Mouse (Mus musculus) thymus, adult 2 months (tissue): ENCODE measurements around the gene Tdp1. TPM values are rescaled to one million over a fixed set of nuclear protein-coding genes. Genes with fewer than 3 reads are reported as not detected.
"Not testable (repeated sequence)": the region's sequence is repeated elsewhere in the genome, so short reads cannot be mapped to it uniquely, and the experiment has no call there.

Experiments used
- DNase-seq: peaks from one replicate; pipeline ENCODE4 v3.0.0; 2021
- H3K27ac ChIP-seq: fragments of 200-500 bp; 2 replicates; pipeline ENCODE4 v1.5.1; 2012; ENCODE audit warnings: low read length, control low read depth; ENCODE audit not compliant: control insufficient read depth, insufficient read depth
- H3K27me3 ChIP-seq: fragments of 200-500 bp; 2 replicates; pipeline ENCODE4 v1.6.1; 2012; ENCODE audit warnings: mild to moderate bottlenecking, low read length, moderate library complexity, mixed read lengths; ENCODE audit not compliant: control insufficient read depth, insufficient read depth
- H3K36me3 ChIP-seq: fragments of 200-500 bp; 2 replicates; pipeline ENCODE4 v1.6.1; 2012; ENCODE audit warnings: mild to moderate bottlenecking, low read length, moderate library complexity; ENCODE audit not compliant: control insufficient read depth, insufficient read depth
- H3K4me1 ChIP-seq: fragments of 200-500 bp; replicated peaks from 2 replicates; pipeline ENCODE4 v1.6.1; 2012; ENCODE audit warnings: low read length; ENCODE audit not compliant: control insufficient read depth, insufficient read depth
- H3K4me3 ChIP-seq: fragments of 200-500 bp; 2 replicates; pipeline ENCODE4 v1.5.1; 2012; ENCODE audit warnings: mild to moderate bottlenecking, low read length, control low read depth, moderate library complexity; ENCODE audit not compliant: control insufficient read depth, insufficient read depth
- CTCF ChIP-seq: fragments of 200-500 bp; IDR thresholded peaks from 2 replicates; pipeline ENCODE4 v1.5.1; 2012; ENCODE audit warnings: mild to moderate bottlenecking, control low read depth, low read length, moderate library complexity, borderline replicate concordance; ENCODE audit not compliant: control insufficient read depth, poor library complexity, insufficient read depth; ENCODE audit errors: extremely low read depth
- POLR2A ChIP-seq: fragments of 200-500 bp; IDR thresholded peaks from 2 replicates; pipeline ENCODE4 v1.6.1; 2012; ENCODE audit warnings: mild to moderate bottlenecking, low read length, control low read depth, moderate library complexity; ENCODE audit not compliant: control insufficient read depth, poor library complexity, insufficient read depth; ENCODE audit errors: extremely low read depth
- WGBS: fragments of 180-500 bp; shearing (Covaris S2); methylation state at CpG from one replicate; pipeline ENCODE4 v1.1.7; 2018; 5-methylcytosine and 5-hydroxymethylcytosine counted together
- polyA plus RNA-seq: library from polyadenylated mRNA; depleted of rRNA; stranded (reverse); fragments of >200 nt; gene quantifications from 2 replicates; pipeline ENCODE4 v1.2.3, GENCODE M21; 2012

Tdp1 gene
- polyA plus RNA-seq, 1 experiment = 33.9 TPM

DNA sequence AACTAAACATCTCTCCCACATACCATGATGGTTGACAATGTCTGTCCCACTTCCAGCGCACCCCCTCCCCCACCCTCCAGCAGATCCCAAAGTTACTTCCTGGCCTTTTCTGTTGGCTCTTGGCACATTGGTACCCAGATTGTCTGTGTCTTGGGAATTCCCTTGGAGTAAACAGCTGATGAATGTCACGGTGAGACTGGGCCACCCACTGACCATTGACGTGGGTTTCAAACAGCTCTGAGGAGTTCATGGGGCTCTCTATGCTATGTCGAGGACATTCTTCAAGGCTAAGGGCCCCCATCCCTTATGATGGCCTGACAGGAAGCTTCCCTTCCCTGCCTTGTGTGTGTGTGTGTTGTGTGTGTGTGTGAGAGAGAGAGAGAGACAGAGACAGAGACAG is 85.6 kb downstream of the Tdp1 start:
- Histone ChIP-seq H3K4me1 (peaks cover 11% of the 10 kb centered on the region), H3K27ac (no peak overlapping the region), H3K27me3 (peaks cover 18% of the 10 kb centered on the region), H3K36me3 (no peaks in the 10 kb centered on the region), H3K4me3 (no peak overlapping the region)
- no peak for DNase-seq
- WGBS = 83% methylated on average over 4 of the region's 4 CpGs
- TF ChIP-seq POLR2A = no peak
- no peak for TF ChIP-seq CTCF

GRCm38 (mm10) chr12:99971205-99971894 is 87.0 kb downstream of the Tdp1 start:
- H3K36me3 ChIP-seq, DNase-seq, H3K4me1 ChIP-seq, H3K27ac ChIP-seq, H3K27me3 ChIP-seq, H3K4me3 ChIP-seq: not testable (repeated sequence)
- 76% methylated on average over 7 of the region's 7 CpGs for WGBS

GRCm38 (mm10) chr12:99972825-99973224 is 88.5 kb downstream of the Tdp1 start:
- no peaks in the 10 kb centered on the region for H3K36me3 ChIP-seq
- H3K4me1 ChIP-seq = no peaks in the 10 kb centered on the region
- H3K4me3 ChIP-seq = no peak overlapping the region
- H3K27me3 ChIP-seq = no peaks in the 10 kb centered on the region
- DNase-seq = no peak
- TF ChIP-seq CTCF (no peak), POLR2A (no peak)
- no peak overlapping the region for H3K27ac ChIP-seq
- WGBS = 79% methylated on average over 7 of the region's 7 CpGs

GRCm38 (mm10) chr12:99973659-99974058 is 89.3 kb downstream of the Tdp1 start:
- DNase-seq = no peak
- H3K27me3 ChIP-seq = no peaks in the 10 kb centered on the region
- TF ChIP-seq POLR2A = no peak
- TF ChIP-seq CTCF = no peak
- no peak overlapping the region for H3K4me3 ChIP-seq
- H3K36me3 ChIP-seq = no peaks in the 10 kb centered on the region
- 90% methylated on average over 1 of the region's 1 CpGs for WGBS
- H3K27ac ChIP-seq = no peak overlapping the region
- H3K4me1 ChIP-seq = no peaks in the 10 kb centered on the region

DNA sequence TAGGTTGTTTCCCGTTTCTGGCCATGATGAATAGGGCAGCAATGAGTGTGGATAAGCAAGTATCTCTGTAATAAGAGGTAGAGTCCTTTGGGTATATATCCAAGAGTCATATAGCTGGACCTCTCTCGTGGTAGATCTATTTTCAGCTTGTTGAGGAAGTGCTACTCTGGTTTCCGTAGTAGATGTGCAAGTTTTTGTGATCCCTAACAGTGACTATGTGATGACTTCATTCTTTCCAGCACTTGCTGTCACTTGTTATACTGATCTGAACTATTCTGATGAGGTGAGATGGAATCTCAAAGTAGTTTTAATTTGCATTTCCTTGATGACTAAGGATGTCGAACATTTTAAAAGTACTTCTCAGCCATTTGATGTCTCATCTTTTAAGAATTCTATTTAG is 95.2 kb downstream of the Tdp1 start:
- WGBS = 44% methylated on average over 4 of the region's 4 CpGs
- no peak for DNase-seq
- H3K27me3 ChIP-seq = no peaks in the 10 kb centered on the region
- H3K4me3 ChIP-seq = no peak overlapping the region
- no peak for TF ChIP-seq CTCF
- no peak for TF ChIP-seq POLR2A
- no peaks in the 10 kb centered on the region for H3K4me1 ChIP-seq
- no peak overlapping the region for H3K27ac ChIP-seq
- no peaks in the 10 kb centered on the region for H3K36me3 ChIP-seq

DNA sequence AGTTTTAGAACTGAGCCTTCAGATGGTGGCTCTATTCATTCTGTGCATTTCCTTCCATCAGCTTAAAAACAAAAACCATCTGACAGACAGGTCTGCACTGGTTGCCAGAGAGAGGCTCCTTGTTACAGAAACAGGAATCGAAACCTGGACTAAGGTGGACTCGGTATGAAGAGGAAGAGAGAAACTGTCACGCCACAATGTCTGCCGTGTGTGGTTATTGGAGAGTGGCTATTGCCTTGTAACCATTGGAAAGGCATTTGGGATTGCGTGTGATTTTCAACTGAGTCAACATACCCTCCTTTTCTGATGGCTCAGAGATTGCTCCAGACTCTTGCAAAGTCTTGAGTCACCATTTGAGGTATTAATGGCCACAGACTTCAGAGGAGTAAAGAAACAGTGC is 102.5 kb downstream of the Tdp1 start:
- Histone ChIP-seq H3K4me3 (no peak overlapping the region), H3K36me3 (no peaks in the 10 kb centered on the region), H3K4me1 (no peaks in the 10 kb centered on the region), H3K27ac (no peak overlapping the region), H3K27me3 (no peaks in the 10 kb centered on the region)
- DNase-seq = no peak
- 75% methylated on average over 5 of the region's 5 CpGs for WGBS
- no peak for TF ChIP-seq CTCF
- TF ChIP-seq POLR2A = no peak

- no peak overlapping the region for H3K4me3 ChIP-seq
- WGBS = 92% methylated on average over 2 of the region's 2 CpGs
- H3K4me1 ChIP-seq = no peaks in the 10 kb centered on the region
- no peak for DNase-seq
- TF ChIP-seq POLR2A (no peak), CTCF (no peak)
- no peaks in the 10 kb centered on the region for H3K36me3 ChIP-seq
- H3K27me3 ChIP-seq = no peaks in the 10 kb centered on the region
- H3K27ac ChIP-seq = no peak overlapping the region
Observed at GRCm38 (mm10) chr12:99988144-99988543, 103.8 kb downstream of the Tdp1 start.
